Mouse (Mus musculus): ENCODE data around the gene Mttp. TPM values are rescaled to one million over a fixed set of nuclear protein-coding genes. Genes with fewer than 3 reads are reported as not detected.
A peak's percentile ranks its signal among the peaks of the same experiment; 100 is the strongest.

The Mttp gene
- 0.75 to 2.5 TPM (median 1.8 TPM) in 3 replicates for total RNA-seq (2017)

GRCm38 (mm10) chr3:138144642-138145171 lies at the start of gene Mttp:
Gene Mttp, minus strand, starts transcription at chr3:138144968.
- peak; percentile 60 for ATAC-seq (replicated peaks; ENCODE audit: insufficient number of reproducible peaks, low FRiP score, low TSS enrichment, poor library complexity, severe bottlenecking)

- ATAC-seq (replicated peaks; ENCODE audit: insufficient number of reproducible peaks, low FRiP score, low TSS enrichment, poor library complexity, severe bottlenecking), result no peak
Observed at GRCm38 (mm10) chr3:138193683-138194302, 49.0 kb upstream of the Mttp start, which contains the start of gene 4930579F01Rik. Gene 4930579F01Rik, minus strand, starts transcription at chr3:138193825.

GRCm38 (mm10) chr3:138192260-138192659 lies 47.5 kb upstream of the Mttp start:
- no peak for ATAC-seq (replicated peaks; ENCODE audit: insufficient number of reproducible peaks, low FRiP score, low TSS enrichment, poor library complexity, severe bottlenecking)

GRCm38 (mm10) chr3:138185995-138186930 lies 41.5 kb upstream of the Mttp start:
- ATAC-seq (replicated peaks; ENCODE audit: insufficient number of reproducible peaks, low FRiP score, low TSS enrichment, poor library complexity, severe bottlenecking), result 0 out of 2 replicates have a peak, but pooled peaks have one; percentile 40

GRCm38 (mm10) chr3:138185290-138185689 lies 40.5 kb upstream of the Mttp start:
- ATAC-seq (replicated peaks; ENCODE audit: insufficient number of reproducible peaks, low FRiP score, low TSS enrichment, poor library complexity, severe bottlenecking), result no peak

GRCm38 (mm10) chr3:138183371-138183770 lies 38.6 kb upstream of the Mttp start:
- no peak for ATAC-seq (replicated peaks; ENCODE audit: insufficient number of reproducible peaks, low FRiP score, low TSS enrichment, poor library complexity, severe bottlenecking)

- no peak for ATAC-seq (replicated peaks; ENCODE audit: insufficient number of reproducible peaks, low FRiP score, low TSS enrichment, poor library complexity, severe bottlenecking)
Observed at GRCm38 (mm10) chr3:138182019-138182418, 37.3 kb upstream of the Mttp start.

- ATAC-seq (replicated peaks; ENCODE audit: insufficient number of reproducible peaks, low FRiP score, low TSS enrichment, poor library complexity, severe bottlenecking), result no peak
Observed at GRCm38 (mm10) chr3:138175551-138175950, 30.8 kb upstream of the Mttp start.

- no peak for ATAC-seq (replicated peaks; ENCODE audit: insufficient number of reproducible peaks, low FRiP score, low TSS enrichment, poor library complexity, severe bottlenecking)
Observed at GRCm38 (mm10) chr3:138173291-138173690, 28.5 kb upstream of the Mttp start.

- ATAC-seq (replicated peaks; ENCODE audit: insufficient number of reproducible peaks, low FRiP score, low TSS enrichment, poor library complexity, severe bottlenecking), result no peak
Observed at GRCm38 (mm10) chr3:138162553-138163183, 17.9 kb upstream of the Mttp start.

GRCm38 (mm10) chr3:138161623-138162022 lies 16.9 kb upstream of the Mttp start:
- no peak for ATAC-seq (replicated peaks; ENCODE audit: insufficient number of reproducible peaks, low FRiP score, low TSS enrichment, poor library complexity, severe bottlenecking)

- ATAC-seq (replicated peaks; ENCODE audit: insufficient number of reproducible peaks, low FRiP score, low TSS enrichment, poor library complexity, severe bottlenecking), result no peak
Observed at GRCm38 (mm10) chr3:138156651-138157050, 11.9 kb upstream of the Mttp start.

- no peak for ATAC-seq (replicated peaks; ENCODE audit: insufficient number of reproducible peaks, low FRiP score, low TSS enrichment, poor library complexity, severe bottlenecking)
Observed at GRCm38 (mm10) chr3:138155062-138155461, 10.3 kb upstream of the Mttp start.

- ATAC-seq (replicated peaks; ENCODE audit: insufficient number of reproducible peaks, low FRiP score, low TSS enrichment, poor library complexity, severe bottlenecking), result no peak
Observed at GRCm38 (mm10) chr3:138148811-138149210, 4.0 kb upstream of the Mttp start.

GRCm38 (mm10) chr3:138144060-138144641 lies 617 bp downstream of the Mttp start:
- ATAC-seq (replicated peaks; ENCODE audit: insufficient number of reproducible peaks, low FRiP score, low TSS enrichment, poor library complexity, severe bottlenecking), result no peak

- peak; percentile 91 for ATAC-seq (replicated peaks; ENCODE audit: insufficient number of reproducible peaks, low FRiP score, low TSS enrichment, poor library complexity, severe bottlenecking)
Observed at GRCm38 (mm10) chr3:138143315-138144059, 1.3 kb downstream of the Mttp start, which contains the start of gene Trmt10a. Gene Trmt10a, plus strand, starts transcription at chr3:138143448.

GRCm38 (mm10) chr3:138142733-138143314 lies 1.9 kb downstream of the Mttp start:
- ATAC-seq (replicated peaks; ENCODE audit: insufficient number of reproducible peaks, low FRiP score, low TSS enrichment, poor library complexity, severe bottlenecking), result no peak

Data from monocyte, adult 5-6 weeks (primary cell).